8 mouse cellular contexts compared by ENCODE assay signal in genomic region chr14:21499631-21500153, GRCm38 (mm10). TPM values are rescaled to one million over a fixed set of nuclear protein-coding genes. Genes with fewer than 3 reads are reported as not detected.
DNase-seq lines count a peak whose midpoint lies in the region; ATAC-seq lines count a peak whose summit lies in the region.

No protein-coding gene starts in this region.

- peak; percentile 7 for ATAC-seq in embryonic facial prominence, embryonic 12.5 days (ENCODE audit: insufficient number of reproducible peaks, insufficient read depth, low FRiP score, low TSS enrichment)
- ATAC-seq in heart, embryonic 16.5 days (replicated peaks; ENCODE audit: extremely low read depth, insufficient read depth, low FRiP score) = peak; percentile 7

- peak; percentile 65 for DNase-seq in thymus, postnatal 0 days (ENCODE audit: low spot score)
- no peak for DNase-seq in thymus, postnatal 25 days
- DNase-seq in kidney, postnatal 36 days = peak; percentile 62 to 79
- peak; percentile 51 for DNase-seq in lung, postnatal 25 days (ENCODE audit: low spot score)
- peak; percentile 84 to 86 for DNase-seq in right cerebral cortex, postnatal 10 days (ENCODE audit: low spot score in 2 of 2)
- DNase-seq in adipocyte (ENCODE audit: low spot score) = no peak

- no peaks in the 10 kb centered on the region for H3K27me3 ChIP-seq in embryonic facial prominence, embryonic 12.5 days
- H3K27me3 ChIP-seq in heart, embryonic 16.5 days (ENCODE audit: control insufficient read depth, insufficient read depth, low read length) = no peaks in the 10 kb centered on the region

- H3K36me3 ChIP-seq in embryonic facial prominence, embryonic 12.5 days = no peaks in the 10 kb centered on the region
- no peaks in the 10 kb centered on the region for H3K36me3 ChIP-seq in heart, embryonic 16.5 days (ENCODE audit: control insufficient read depth, insufficient read depth)

- H3K27ac ChIP-seq in embryonic facial prominence, embryonic 12.5 days = peak overlapping the region; percentile 99
- peak overlapping the region; percentile 94 for H3K27ac ChIP-seq in heart, embryonic 16.5 days (ENCODE audit: low read length)

- peaks cover 27% of the 10 kb centered on the region for H3K4me1 ChIP-seq in embryonic facial prominence, embryonic 12.5 days
- peaks cover 37% of the 10 kb centered on the region for H3K4me1 ChIP-seq in heart, embryonic 16.5 days (ENCODE audit: control insufficient read depth, insufficient read depth, low read length)

- H3K4me2 ChIP-seq in embryonic facial prominence, embryonic 12.5 days (replicated peaks) = peak overlapping the region; percentile 79
- H3K4me2 ChIP-seq in heart, embryonic 16.5 days (ENCODE audit: low read depth, low read length) = peak overlapping the region; percentile 87

- no peaks in the 10 kb centered on the region for H3K9me3 ChIP-seq in embryonic facial prominence, embryonic 12.5 days
- no peaks in the 10 kb centered on the region for H3K9me3 ChIP-seq in heart, embryonic 16.5 days (replicated peaks; ENCODE audit: control insufficient read depth, low read length)

- peak overlapping the region; percentile 88 for H3K9ac ChIP-seq in embryonic facial prominence, embryonic 12.5 days
- H3K9ac ChIP-seq in heart, embryonic 16.5 days (ENCODE audit: low read length) = peak overlapping the region; percentile 81

- peak overlapping the region; percentile 73 for H3K4me3 ChIP-seq in embryonic facial prominence, embryonic 12.5 days
- H3K4me3 ChIP-seq in heart, embryonic 16.5 days (ENCODE audit: low read length) = peak overlapping the region; percentile 82

- WGBS in embryonic facial prominence, embryonic 12.5 days = under 1% methylated on average over 46 of the region's 57 CpGs
- under 1% methylated on average over 52 of the region's 57 CpGs for WGBS in heart, embryonic 16.5 days

RNA-seq across cellular contexts. Expression of gene Kat6b, which starts 18.5 kb away (rescaled TPM):
- polyA plus RNA-seq in thymus, postnatal 0 days (2015; fragmentation: Nextera tagmentation; extraction: Ambion mirVana) = 5.5 and 8.1 TPM in 2 replicates
- polyA plus RNA-seq in embryonic facial prominence, embryonic 12.5 days (2016; fragmentation: Nextera tagmentation; extraction: Ambion mirVana) = 28.6 and 31.1 TPM in 2 replicates
- polyA plus RNA-seq in heart, embryonic 16.5 days (2015; fragmentation: Nextera tagmentation; extraction: Ambion mirVana) = 9.4 and 10.2 TPM in 2 replicates

Comparison
In these comparisons a context has a peak if more than half of its experiments do, and no peak if none do; other contexts are left out.
1. DNase-seq: peak in thymus, postnatal 0 days (single experiment), kidney, postnatal 36 days (2 of 2), lung, postnatal 25 days (single experiment) and right cerebral cortex, postnatal 10 days (2 of 2); none in thymus, postnatal 25 days (single experiment) and adipocyte (single experiment).